Mouse (Mus musculus) lung, embryonic 14.5 days (tissue): Measurements from ENCODE around the gene Ly75. TPM values are rescaled to one million over a fixed set of nuclear protein-coding genes. Genes with fewer than 3 reads are reported as not detected.

Source experiments
- ATAC-seq: fragments of 200-750 bp; cut with Nextera tagmentation; 2 replicates; pipeline ENCODE4 v1.8.0; 2017; ENCODE audit warnings: mild to moderate bottlenecking, moderate TSS enrichment, moderate library complexity; ENCODE audit not compliant: insufficient read depth
- DNase-seq: peaks from one replicate; pipeline ENCODE4 v3.0.0-alpha.2; 2015
- H3K27ac ChIP-seq: fragments of 300-500 bp; sonication (generic); 2 replicates; pipeline ENCODE4 v1.5.1; 2014; ENCODE audit warnings: low read depth, mild to moderate bottlenecking, moderate library complexity
- H3K27me3 ChIP-seq: fragments of 300-500 bp; sonication (generic); 2 replicates; pipeline ENCODE4 v1.6.1; 2014; ENCODE audit warnings: low read length, control low read depth; ENCODE audit not compliant: insufficient read depth
- H3K36me3 ChIP-seq: fragments of 300-500 bp; sonication (generic); 2 replicates; pipeline ENCODE4 v1.6.1; 2014; ENCODE audit warnings: control low read depth; ENCODE audit not compliant: insufficient read depth
- H3K4me1 ChIP-seq: fragments of 300-500 bp; sonication (generic); 2 replicates; pipeline ENCODE4 v1.6.1; 2014; ENCODE audit warnings: antibody characterized with exemption, control low read depth; ENCODE audit not compliant: insufficient read depth
- H3K4me2 ChIP-seq: fragments of 300-500 bp; sonication (generic); 2 replicates; pipeline ENCODE4 v1.6.1; 2014; ENCODE audit warnings: mild to moderate bottlenecking
- H3K4me3 ChIP-seq: fragments of 300-500 bp; sonication (generic); 2 replicates; pipeline ENCODE4 v1.5.1; 2014; ENCODE audit warnings: low read depth, low read length
- H3K9ac ChIP-seq: fragments of 300-500 bp; sonication (generic); 2 replicates; pipeline ENCODE4 v1.6.1; 2014
- H3K9me3 ChIP-seq: fragments of 300-500 bp; sonication (generic); 2 replicates; pipeline ENCODE4 v1.6.1; 2016; ENCODE audit warnings: low read depth, low read length, control low read depth
- CTCF ChIP-seq: IDR thresholded peaks from 2 replicates; pipeline ENCODE4 v1.5.1; 2016; ENCODE audit warnings: antibody characterized with exemption, low read depth
- WGBS: fragments of 180-500 bp; shearing (Covaris S2); extraction: QIAGEN DNeasy Blood & Tissue Kit; methylation state at CpG from one replicate; pipeline ENCODE4 v1.1.7; 2014; 5-methylcytosine and 5-hydroxymethylcytosine counted together
- polyA plus RNA-seq: library from polyadenylated mRNA; unstranded; fragments of >200 nt; fragmentation: Nextera tagmentation; extraction: Ambion mirVana; gene quantifications from 2 replicates; pipeline ENCODE4 v1.2.1, GENCODE M21; 2014

Ly75 gene
- polyA plus RNA-seq, 1 experiment from 2014 or later, result 3.4 TPM

DNA sequence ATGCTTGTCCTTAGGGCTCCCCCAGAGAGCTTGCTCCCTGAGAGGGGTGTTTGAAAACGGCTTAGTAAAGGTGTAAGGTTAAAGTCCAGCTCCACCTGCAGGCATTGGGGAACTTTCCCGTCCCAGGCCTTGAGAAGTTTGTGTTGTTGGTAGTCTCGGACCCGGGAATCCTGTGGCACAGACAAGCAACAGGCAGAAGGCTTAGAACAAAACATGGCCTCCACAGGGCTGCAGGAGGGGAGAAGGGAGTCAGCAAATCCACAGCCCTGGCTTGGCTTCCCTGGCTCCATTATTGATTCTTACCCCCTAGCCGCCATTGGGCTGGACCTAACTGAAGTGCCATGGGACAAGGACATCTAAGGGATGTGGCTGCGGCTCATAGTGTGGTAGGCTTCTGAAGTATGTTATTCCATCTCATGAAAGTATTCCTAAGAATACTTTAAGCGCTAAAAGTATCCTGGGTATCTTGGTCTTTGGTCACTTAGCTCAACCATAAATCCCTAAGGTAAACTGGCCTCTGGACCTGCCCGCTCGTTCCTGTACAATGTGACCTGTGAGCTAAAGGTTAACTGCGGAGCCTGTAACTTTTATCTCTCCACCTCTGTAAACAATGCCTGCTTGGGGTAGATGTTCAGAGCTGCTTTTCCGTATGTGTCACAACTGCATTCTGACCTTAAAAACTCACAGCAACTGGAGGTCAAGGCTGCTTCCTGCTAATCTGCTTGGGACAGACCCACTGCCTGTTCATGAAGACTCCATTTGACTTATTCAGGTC lies 27.1 kb upstream of the Ly75 start:
- H3K36me3 ChIP-seq, result no peaks in the 10 kb centered on the region
- ATAC-seq (no peak), DNase-seq (no peak)
- H3K4me1 ChIP-seq, result no peaks in the 10 kb centered on the region
- no peaks in the 10 kb centered on the region for H3K9me3 ChIP-seq
- H3K27ac ChIP-seq, result no peak overlapping the region
- H3K27me3 ChIP-seq, result no peaks in the 10 kb centered on the region
- H3K4me3 ChIP-seq, result no peak overlapping the region
- H3K9ac ChIP-seq, result no peak overlapping the region
- TF ChIP-seq CTCF, result no peak
- 58% methylated on average over 11 of the region's 11 CpGs for WGBS
- H3K4me2 ChIP-seq, result no peak overlapping the region

DNA sequence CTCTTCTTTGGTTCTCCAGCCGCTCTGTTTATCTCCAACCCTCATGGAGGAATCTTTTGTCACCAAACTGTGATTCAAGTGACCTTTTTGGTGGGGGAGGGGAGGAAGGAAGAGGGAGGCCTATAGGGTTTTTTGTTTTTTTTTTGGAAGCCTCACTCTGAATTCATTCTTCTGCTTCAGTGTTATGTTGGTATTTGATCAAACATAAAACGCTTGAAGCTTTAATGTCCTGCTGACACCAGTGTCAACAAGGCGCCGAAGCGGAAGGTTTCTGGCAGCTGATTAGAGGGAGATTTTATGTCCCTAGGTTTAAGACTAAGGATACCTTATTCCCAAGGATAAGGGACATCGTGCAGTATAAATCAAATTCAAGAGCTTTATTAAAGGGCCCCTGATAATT lies 26.1 kb upstream of the Ly75 start:
- H3K27ac ChIP-seq, result no peak overlapping the region
- no peaks in the 10 kb centered on the region for H3K27me3 ChIP-seq
- DNase-seq (no peak), ATAC-seq (no peak)
- H3K4me1 ChIP-seq, result no peaks in the 10 kb centered on the region
- H3K9me3 ChIP-seq, result no peaks in the 10 kb centered on the region
- no peak overlapping the region for H3K4me3 ChIP-seq
- H3K36me3 ChIP-seq, result no peaks in the 10 kb centered on the region
- 54% methylated on average over 6 of the region's 6 CpGs for WGBS
- TF ChIP-seq CTCF, result no peak
- H3K4me2 ChIP-seq, result no peak overlapping the region
- H3K9ac ChIP-seq, result no peak overlapping the region

DNA sequence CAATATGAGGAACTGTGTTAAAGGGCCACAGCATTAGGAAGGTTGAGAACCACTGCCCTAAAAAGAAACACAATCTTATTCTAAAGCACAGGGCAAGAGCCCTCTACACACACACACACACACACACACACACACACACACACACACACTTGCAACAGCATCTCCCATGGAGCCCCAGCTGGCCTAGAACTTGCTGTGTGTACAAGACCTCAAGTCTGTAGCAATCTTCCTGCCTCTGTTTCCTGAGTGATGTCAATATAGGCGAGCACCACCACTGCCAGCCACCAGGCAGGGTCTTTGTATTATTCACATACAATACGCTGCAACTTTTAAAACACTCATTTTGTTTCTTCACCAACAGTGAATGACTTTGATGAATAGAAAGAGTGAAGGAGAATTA lies 24.3 kb upstream of the Ly75 start:
- H3K9me3 ChIP-seq, result no peaks in the 10 kb centered on the region
- ATAC-seq (no peak), DNase-seq (no peak)
- no peaks in the 10 kb centered on the region for H3K36me3 ChIP-seq
- no peaks in the 10 kb centered on the region for H3K27me3 ChIP-seq
- no peak overlapping the region for H3K9ac ChIP-seq
- no peaks in the 10 kb centered on the region for H3K4me1 ChIP-seq
- TF ChIP-seq CTCF, result no peak
- no peak overlapping the region for H3K4me3 ChIP-seq
- no peak overlapping the region for H3K27ac ChIP-seq
- 78% methylated on average over 2 of the region's 2 CpGs for WGBS
- no peak overlapping the region for H3K4me2 ChIP-seq

DNA sequence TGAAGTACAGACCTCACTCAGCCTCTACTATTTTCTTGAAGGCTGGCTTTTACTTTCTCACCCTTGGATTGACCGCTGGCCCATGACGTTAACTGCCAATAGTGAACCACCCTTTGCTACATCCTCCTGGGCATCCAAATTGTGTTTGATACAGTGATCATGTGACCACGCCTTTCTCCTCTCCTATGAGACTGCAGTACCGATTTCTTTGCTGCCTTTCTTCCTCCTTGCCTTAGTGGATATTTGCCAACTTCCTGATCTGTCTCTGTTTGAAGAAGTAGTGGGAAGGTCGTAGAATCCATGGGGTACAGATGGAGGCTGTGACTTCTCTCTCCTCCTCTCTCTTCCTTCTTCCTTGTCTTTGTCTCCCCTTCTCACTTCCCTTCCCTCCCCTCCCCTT lies 22.3 kb upstream of the Ly75 start:
- 85% methylated on average over 5 of the region's 5 CpGs for WGBS
- ATAC-seq, result no peak

DNA sequence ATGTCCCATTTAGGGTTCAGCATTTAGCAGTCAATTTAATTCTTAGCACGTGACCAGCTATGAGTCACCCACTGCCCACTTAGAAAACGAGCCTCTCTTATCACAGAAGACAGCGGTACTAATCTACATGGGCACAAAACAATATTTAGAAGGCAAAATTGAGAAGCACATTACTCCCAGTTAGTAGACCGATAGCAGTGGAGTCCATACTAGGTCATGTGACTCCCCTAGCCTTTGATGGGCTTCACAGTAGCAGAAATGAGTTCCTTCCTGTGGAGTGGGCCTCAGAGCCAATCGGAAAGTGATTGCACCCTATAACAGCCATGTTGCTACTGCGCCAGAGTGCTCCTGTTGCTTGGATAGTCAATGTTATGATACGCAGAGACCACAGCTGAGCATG lies 21.7 kb upstream of the Ly75 start:
- ATAC-seq, result no peak
- Histone ChIP-seq H3K4me1 (no peaks in the 10 kb centered on the region), H3K27me3 (no peaks in the 10 kb centered on the region), H3K36me3 (no peaks in the 10 kb centered on the region), H3K27ac (no peak overlapping the region), H3K4me2 (no peak overlapping the region), H3K9ac (no peak overlapping the region), H3K9me3 (no peaks in the 10 kb centered on the region), H3K4me3 (no peak overlapping the region)
- 91% methylated on average over 7 of the region's 7 CpGs for whole genome bisulfite sequencing
- no peak for DNase-seq
- TF ChIP-seq CTCF, result no peak

More for the DNA sequence above, 22.3 kb upstream of the Ly75 start:
- Histone ChIP-seq H3K36me3 (no peaks in the 10 kb centered on the region), H3K4me3 (no peak overlapping the region), H3K9me3 (no peaks in the 10 kb centered on the region), H3K9ac (no peak overlapping the region), H3K27ac (no peak overlapping the region), H3K4me1 (no peaks in the 10 kb centered on the region), H3K4me2 (no peak overlapping the region), H3K27me3 (no peaks in the 10 kb centered on the region)
- DNase-seq, result no peak
- TF ChIP-seq CTCF, result no peak

DNA sequence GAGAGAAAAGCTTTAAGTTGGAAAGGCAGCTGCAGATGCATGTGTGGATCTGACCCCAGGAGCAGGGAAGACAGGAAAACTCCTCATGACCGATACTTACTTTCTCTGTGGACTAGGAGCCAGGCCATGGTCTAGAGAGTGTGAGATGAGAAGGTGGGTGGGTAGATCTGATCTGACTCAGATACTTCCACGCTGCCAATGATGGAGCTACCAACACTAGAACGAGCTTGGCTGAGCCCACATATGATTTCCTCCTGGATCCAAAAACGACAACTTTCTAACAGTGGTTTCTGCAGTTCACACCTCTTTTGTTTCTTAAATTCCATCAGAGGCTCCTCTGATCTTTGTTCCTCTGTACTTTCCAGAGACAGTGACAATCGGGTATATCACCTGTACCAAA lies 18.6 kb upstream of the Ly75 start:
- H3K9me3 ChIP-seq, result no peaks in the 10 kb centered on the region
- no peak overlapping the region for H3K27ac ChIP-seq
- no peak for TF ChIP-seq CTCF
- no peaks in the 10 kb centered on the region for H3K27me3 ChIP-seq
- no peaks in the 10 kb centered on the region for H3K36me3 ChIP-seq
- H3K4me3 ChIP-seq, result no peak overlapping the region
- 50% methylated on average over 5 of the region's 5 CpGs for WGBS
- H3K4me2 ChIP-seq, result no peak overlapping the region
- no peak for ATAC-seq
- H3K4me1 ChIP-seq, result no peaks in the 10 kb centered on the region
- no peak overlapping the region for H3K9ac ChIP-seq
- DNase-seq, result no peak

DNA sequence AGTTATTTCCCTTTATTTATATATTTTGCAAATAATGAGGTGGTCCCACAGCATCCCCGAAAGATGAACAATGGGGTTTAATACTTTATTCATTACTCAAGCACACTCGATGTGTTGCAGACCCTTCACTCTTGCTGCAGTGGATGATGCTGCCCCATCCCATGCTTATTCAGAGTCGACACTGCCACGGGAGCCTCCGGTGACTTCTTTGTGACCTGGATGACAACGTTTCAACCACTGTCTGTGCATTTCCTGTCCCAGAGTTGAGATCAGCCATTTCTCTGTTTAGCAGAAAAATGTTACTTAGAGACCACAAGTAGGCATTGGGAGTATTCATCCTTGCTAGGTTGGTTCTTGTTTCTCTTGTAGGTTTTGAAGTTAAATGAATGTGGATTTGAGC lies 10.7 kb upstream of the Ly75 start:
- no peak overlapping the region for H3K27ac ChIP-seq
- WGBS, result 50% methylated on average over 6 of the region's 6 CpGs
- H3K4me1 ChIP-seq, result no peaks in the 10 kb centered on the region
- no peak for ATAC-seq
- H3K27me3 ChIP-seq, result no peaks in the 10 kb centered on the region
- H3K4me2 ChIP-seq, result no peak overlapping the region
- no peak overlapping the region for H3K9ac ChIP-seq
- no peaks in the 10 kb centered on the region for H3K36me3 ChIP-seq
- no peaks in the 10 kb centered on the region for H3K9me3 ChIP-seq
- no peak for DNase-seq
- no peak overlapping the region for H3K4me3 ChIP-seq
- TF ChIP-seq CTCF, result no peak

DNA sequence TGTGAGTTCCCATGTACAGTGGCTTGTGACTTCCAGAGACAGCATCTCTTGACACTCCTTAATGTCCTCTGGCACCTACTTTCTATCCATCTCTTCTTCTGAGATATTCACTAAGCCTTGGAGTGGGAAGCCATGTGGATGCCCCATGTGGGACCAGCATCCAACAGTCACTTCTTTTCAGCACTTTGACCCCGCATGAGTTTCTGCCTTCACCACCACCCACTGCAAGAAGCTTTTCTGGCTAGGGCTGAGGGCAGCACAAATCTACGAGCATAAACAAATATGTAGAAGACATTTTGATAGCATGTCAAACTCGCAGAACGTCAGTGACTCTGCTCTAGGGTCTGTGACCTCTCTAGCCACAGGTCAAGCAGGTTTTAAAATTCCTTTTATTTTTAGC lies 9.2 kb upstream of the Ly75 start:
- ATAC-seq, result no peak
- H3K4me2 ChIP-seq, result no peak overlapping the region

More for the DNA sequence above, 9.2 kb upstream of the Ly75 start:
- Histone ChIP-seq H3K4me1 (no peaks in the 10 kb centered on the region), H3K9ac (no peak overlapping the region), H3K27ac (no peak overlapping the region), H3K27me3 (no peaks in the 10 kb centered on the region), H3K36me3 (no peaks in the 10 kb centered on the region), H3K4me3 (no peak overlapping the region), H3K9me3 (no peaks in the 10 kb centered on the region)
- WGBS, result 27% methylated on average over 4 of the region's 4 CpGs
- DNase-seq, result no peak
- TF ChIP-seq CTCF, result no peak
